Mouse (Mus musculus) urinary bladder, postnatal 0 days (tissue): ENCODE results near the gene Pcdh8. TPM values are rescaled to one million over a fixed set of nuclear protein-coding genes. Genes with fewer than 3 reads are reported as not detected.

ENCODE experiments used
- microRNA counts: library from miRNA; unstranded; fragments of <30 nt; microRNA quantifications from one replicate; lab custom pipeline; 2016
- microRNA-seq: library from miRNA; unstranded; fragments of <30 nt; microRNA quantifications from one replicate; pipeline ENCODE4, GENCODE M21; 2016
- polyA plus RNA-seq: library from polyadenylated mRNA; unstranded; fragments of >200 nt; fragmentation: Nextera tagmentation; extraction: Ambion mirVana; gene quantifications from 2 replicates; pipeline ENCODE4 v1.2.1, GENCODE M21; 2015

The Pcdh8 gene
- polyA plus RNA-seq, result 0.17 TPM in 1 of 2 replicates, not detected in the other

GRCm38 (mm10) chr14:79771094-79771535 is at the start of gene Pcdh8:
Pcdh8 (minus strand) TSS chr14:79771312.

MicroRNAs within 50 kb of the gene (microRNA counts, 519-probe panel; counts per million panel counts)
- microRNA mmu-miR-759 (lab: Ali Mortazavi, UCI), result not detected

Small RNA genes lying within 50 kb of the gene (microRNA-seq; reads per million reads assigned to microRNA genes)
- gene Mir759, result not detected

Other genes with a start within 250 kb of the Pcdh8 start
- 73.7 and 84.1 TPM in 2 replicates for gene Sugt1, start 183.6 kb downstream of the Pcdh8 start, polyA plus RNA-seq
- not detected in 2 replicates for gene Cnmd, start 109.1 kb downstream of the Pcdh8 start, polyA plus RNA-seq
- 0.14 and 0.88 TPM in 2 replicates for gene Olfm4, start 212.8 kb upstream of the Pcdh8 start, polyA plus RNA-seq